Mouse (Mus musculus) kidney, adult 11 months (tissue): ENCODE data around the gene Aes.
A peak's percentile ranks its signal among the peaks of the same experiment; 100 is the strongest.

ENCODE experiments used
- DNase-seq: peaks from one replicate; pipeline ENCODE4 v3.0.0; 2022

Gene Aes

DNA sequence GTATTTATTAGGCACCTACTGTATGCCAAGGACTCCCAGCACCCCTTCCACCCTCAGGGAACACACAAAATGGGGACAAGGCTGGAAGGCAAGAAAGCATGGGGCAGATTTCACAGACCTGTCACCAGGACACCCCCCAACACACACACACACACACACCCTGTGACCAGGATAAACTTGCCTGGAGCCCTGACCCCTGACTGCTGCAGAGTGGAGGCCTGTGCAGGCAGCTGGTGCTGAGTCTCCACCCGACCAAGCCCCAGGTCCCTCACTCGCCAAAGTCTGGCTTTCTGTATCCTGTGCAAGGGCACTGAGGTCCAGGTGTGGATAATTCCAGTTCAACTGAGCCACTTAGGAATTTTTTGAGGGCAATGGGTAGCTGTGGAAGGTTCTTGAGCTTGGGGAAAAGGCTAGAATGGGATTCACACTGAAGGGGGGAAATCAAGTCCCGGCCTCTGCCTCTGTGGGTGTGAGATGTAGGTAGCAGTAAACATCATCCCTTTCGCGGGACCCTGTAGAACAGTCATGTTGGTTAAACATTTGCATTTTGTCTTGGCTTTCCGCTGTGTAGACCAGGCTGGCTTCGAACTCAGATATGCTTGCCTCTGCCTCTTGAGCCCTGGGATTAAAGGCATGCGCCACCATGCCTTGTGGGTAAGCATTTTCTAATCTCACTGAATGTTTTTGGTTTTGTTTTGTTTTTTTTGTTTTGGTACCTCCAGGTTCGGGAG lies 10.4 kb downstream of the Aes start:
- peak; percentile 29 for DNase-seq

- no peak for DNase-seq
Observed at GRCm38 (mm10) chr10:81570238-81570800, 11.0 kb downstream of the Aes start.

DNA sequence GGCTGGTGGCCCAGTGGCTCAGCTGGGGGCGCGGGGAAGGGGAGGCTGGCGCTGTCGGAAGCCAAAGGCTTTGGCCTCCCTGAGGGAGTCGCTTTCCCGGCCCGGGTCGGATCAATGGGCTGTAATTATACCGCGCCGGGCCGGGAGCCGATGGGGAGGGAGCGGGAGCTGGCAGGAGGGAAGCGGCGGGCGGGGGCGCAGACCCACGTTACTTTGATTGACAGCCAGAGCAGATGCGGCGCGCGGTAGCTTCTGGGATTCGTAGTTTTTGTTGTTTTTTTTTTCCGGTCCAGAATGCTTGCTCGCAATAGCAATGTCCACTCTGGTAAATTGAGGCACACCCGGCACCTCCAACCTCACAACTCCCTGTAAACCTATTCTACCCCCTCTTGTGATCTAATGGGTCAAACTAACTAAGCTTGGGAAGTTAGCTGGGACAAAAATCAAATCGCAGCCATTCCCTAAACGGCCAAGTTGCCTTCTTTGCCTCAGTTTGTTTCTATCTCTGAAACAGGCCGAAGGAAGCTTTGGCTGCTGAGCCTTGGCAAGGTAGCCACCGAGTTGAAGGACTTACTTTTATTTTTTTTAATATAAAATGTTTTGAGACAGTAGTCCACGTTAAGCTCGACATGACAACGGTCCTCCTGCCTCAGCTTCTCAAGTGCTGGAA lies 11.7 kb downstream of the Aes start:
- peak; percentile 96 for DNase-seq

DNA sequence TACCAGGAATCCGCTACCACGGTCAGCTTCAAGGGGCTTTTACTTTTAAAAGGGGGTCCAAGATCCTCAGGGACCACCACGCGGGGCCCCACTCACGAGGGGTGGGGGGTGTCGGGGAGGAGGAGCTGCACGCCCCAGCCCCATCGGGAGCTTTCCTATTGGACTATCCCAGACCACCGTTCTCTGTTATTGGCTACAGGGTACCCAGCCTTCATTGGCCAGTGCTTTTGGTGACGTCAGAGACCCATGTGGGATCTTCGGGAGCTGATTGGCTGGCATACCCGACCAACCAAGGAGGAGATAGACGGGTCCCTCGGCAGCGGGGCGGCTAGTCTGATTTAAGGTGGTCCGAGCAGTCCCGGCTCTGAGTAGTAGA lies 12.2 kb downstream of the Aes start:
- peak; percentile 100 for DNase-seq

GRCm38 (mm10) chr10:81572133-81572671 lies 12.9 kb downstream of the Aes start:
- DNase-seq: peak; percentile 54

DNA sequence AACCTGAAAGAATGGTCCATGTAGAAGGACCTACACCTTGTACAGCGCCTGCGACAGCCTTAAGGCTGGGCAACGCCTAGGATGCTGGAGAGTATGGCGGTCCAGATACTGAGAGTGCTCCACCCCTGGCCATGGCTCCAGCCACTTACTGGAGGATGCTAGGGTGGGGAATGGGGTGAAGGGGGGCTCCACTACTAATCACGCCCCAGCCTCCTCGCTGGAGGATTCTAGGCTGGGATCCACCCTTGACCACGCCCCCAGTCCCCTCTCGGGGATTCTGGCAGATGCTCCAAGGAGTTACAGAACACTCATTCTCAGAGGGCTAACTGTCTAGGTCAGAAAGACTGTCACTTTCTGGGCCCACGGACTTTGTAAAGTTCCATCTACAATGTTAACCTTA lies 13.7 kb downstream of the Aes start:
- no peak for DNase-seq

DNA sequence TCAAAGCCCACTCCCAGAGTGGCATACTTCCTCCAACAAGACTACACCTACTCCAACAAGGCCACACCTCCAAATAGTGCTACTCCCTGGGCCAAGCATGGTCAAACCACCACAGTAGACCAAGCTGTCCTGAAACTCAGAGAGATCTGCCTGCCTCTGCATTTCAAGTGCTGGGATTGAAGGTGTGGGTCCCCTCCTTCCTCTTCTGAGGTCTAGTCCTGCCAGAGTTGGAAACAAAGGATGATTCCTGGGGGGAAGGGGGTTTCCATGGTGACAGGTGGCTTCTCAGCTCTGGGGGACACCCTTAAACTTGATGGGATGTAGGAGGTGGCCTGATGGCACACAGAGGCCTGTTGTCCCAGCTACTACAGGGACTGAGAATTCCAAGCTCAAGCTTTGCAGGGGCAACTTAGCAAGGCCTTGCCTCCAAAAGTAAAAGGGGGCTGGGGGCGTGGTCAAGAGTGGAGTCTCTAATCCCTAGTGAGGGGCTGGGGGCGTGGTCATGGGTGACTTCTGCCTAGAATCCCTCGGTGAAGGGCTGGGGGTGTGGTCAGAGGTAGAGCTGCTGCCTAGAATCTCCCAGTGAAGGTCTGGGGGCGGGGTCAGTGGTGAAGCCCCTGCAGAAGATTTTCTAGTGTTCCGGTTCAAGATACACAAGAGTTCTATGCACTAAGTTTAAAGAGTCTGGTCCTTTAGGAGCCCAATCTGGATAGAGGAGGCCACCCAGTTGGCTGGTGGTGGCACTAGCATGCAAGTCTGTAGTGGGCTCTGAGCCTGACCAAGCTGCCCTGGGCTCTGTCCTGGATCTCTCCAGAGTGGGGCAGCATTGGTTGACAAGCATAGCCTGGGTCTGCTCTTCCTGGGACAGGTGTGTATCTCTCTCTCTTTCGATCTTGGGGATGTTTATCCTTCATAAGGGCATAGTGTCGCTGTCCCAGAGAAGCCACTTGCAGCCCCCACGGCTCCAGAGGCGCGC lies 15.1 kb downstream of the Aes start, which contains the start of gene Tle2:
Tle2 (plus strand) TSS at position 481 of the 976 bp plus-strand sequence.
- DNase-seq: no peak

- DNase-seq: peak; percentile 45
Observed at GRCm38 (mm10) chr10:81575208-81575631, 15.9 kb downstream of the Aes start.

DNA sequence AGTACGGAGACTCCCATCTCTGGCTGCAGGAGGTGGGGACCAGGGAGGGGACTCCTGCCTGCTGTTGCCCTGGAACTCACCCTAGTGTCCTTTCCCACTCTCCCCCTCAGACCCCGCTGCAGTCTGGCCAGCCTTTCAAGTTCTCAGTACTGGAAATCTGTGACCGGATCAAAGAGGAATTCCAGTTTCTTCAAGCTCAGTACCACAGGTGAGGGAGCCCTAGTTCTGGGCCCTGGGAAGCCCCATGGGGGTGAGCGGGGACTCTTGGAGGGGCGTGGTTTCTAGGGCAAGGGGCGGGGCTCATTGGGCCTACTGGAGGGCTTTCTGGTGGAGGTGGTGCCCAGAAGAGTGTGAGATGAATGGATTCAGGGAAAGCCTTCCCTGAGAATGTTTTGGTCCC lies 16.4 kb downstream of the Aes start:
- DNase-seq: peak; percentile 49

GRCm38 (mm10) chr10:81579967-81580366 lies 20.7 kb downstream of the Aes start:
- no peak for DNase-seq

- DNase-seq: peak; percentile 31
Observed at GRCm38 (mm10) chr10:81580441-81581070, 21.3 kb downstream of the Aes start.

DNA sequence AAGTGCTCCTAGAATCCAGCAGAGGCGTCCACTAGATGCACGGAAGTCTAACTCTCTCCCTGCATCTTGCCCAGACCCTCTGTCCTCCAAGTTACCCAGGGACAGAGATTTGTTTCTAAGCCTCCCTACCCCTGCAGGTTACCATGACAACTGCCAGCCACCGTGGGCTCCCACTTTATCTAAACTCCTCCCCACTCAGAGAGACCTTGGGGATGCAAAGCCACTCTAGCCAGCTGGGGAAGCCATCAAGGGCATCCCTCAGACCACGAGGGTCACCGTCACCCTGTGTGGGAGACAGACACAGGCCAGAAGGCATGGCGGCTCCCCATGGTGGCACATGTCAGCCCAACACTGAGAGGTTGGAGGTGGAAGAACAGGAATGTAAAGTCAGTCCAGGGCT lies 24.1 kb downstream of the Aes start:
- no peak for DNase-seq

DNA sequence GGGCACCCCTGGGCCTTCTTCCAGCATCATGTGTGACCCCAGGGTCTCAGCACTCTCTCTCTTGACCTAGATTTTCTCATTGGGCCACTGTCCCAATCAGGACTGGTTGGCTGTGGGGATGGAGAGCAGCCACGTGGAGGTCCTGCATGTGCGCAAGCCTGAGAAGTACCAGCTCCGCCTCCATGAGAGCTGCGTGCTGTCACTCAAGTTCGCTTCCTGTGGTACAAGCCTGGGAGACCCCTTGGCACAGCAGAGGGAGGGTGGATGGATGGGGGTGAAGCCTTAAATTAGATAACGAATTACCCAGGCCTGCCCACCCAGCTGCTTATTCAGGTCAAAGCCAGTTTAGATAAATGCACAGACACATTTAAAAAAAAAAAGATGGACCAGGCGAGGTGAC lies 29.5 kb downstream of the Aes start:
- DNase-seq: no peak

- DNase-seq: no peak
Observed at GRCm38 (mm10) chr10:81591846-81592245, 32.6 kb downstream of the Aes start.

- no peak for DNase-seq
Observed at GRCm38 (mm10) chr10:81592631-81593030, 33.3 kb downstream of the Aes start.

DNA sequence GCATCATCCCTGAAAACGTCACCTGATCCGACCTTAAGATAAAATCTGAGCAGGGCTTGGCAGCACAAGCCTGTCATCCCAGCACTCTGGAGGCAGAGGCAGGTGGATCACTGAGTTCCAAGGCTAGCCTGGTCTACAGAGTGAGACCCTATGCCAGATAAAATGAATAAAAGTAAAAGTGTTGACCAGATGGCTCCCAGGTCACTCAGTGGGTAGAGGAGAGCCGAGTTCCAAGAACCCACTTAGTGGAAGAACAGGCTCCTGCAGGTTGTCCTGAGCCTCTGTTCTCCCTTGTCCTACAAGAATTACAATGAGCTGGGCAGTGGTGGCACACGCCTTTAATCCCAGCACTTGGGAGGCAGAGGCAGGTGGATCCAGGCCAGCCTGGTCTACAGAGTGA lies 33.9 kb downstream of the Aes start:
- DNase-seq: no peak

DNA sequence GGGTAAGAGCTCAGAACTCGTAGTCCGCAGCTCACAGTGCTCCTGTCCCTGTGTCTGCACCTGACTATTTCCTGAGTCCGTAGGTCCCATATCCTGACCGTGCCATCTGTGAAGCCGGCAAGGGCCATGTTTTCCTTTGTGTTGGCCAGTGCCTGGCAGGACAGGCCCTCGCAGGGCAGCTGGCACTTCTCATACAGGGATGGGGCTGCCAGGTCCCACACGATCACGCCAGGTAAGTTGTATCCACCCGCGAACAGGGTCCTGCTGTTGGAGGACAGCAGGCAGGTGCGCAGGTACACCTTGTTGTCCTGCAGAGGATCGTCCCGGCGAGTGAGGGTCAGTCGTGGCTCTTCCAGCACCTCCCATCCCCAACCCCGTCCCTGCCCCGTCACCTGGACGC lies 34.6 kb downstream of the Aes start:
- no peak for DNase-seq

GRCm38 (mm10) chr10:81595599-81595998 lies 36.3 kb downstream of the Aes start:
- no peak for DNase-seq

DNA sequence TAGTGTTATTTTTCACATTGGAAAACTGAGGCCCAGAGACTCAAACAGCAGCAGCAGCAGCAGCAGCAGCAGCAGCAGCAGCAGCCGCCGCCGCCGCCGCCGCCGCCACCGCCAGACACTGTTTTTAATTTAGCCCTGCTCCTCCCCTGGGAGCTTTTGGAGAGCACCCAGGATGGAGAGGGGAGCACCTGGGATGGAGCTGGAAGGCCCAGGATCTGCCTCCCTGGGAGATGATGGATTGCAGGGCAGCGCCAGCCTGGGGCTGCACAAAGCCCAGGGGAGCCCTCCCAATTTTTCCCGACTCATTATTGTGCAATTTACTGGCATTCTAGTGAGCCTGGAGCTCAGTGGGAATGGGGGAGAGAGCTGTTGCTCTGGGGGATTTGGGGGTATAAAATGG lies 37.3 kb downstream of the Aes start:
- no peak for DNase-seq

DNA sequence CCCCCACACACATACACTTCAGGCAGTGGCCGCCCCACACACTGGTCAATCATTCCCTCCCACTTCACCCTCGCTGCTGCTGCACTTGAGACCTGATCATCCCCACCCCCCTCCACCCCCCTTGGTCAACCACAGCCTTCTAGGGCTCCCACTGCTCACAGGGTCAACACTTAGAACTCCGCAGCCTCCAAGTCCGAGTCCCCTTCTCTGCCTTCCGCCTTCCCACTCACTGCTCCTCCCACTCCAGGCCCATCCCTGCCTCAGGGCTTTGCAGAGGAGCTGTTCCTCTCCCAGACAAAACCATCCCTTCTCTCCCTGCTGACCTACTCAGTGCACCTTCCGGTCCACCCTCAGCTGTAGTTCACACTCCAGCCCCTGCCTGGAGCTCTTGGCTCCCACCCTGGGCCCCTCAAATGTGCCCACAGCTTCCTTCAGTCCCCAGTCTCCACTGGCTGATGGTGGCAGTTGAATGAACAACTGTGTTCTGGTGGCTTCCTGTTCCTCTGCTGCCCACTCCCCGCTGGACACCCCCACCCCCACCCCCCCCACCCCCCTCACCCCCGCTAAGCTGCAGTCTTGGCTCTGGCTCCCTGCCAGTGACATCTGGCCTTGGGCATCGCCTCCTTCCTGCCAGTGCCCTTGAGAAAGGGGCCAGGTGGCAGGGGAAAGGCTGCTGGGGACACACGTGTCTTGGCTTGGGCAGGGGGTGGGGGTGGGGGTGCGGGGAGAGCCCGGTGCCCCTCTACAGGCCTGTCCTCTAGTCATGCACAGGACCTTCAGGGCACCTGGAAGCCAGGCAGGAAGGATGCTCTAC lies 38.1 kb downstream of the Aes start:
- no peak for DNase-seq

DNA sequence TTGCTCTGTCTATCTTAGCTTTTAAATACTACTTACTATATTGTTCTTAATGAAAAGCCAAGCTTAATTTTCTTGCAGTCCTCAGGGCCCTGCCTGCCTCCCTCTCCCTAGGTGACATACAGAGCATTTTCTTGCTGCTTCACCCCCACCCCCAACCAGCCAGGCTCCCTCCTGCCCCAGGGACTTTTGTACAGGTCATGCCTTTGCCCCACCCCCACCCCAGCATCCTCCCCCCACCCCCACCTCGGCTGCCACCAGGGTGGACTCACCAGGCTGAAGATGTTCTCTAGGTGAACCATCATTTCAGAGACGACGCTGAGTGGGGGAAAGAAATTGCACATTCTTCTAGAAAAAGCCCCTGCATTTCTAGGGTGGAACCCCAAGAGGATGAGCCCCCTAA lies 39.1 kb downstream of the Aes start:
- no peak for DNase-seq
